Mouse (Mus musculus): ENCODE results near the gene Adcy1.

DNA sequence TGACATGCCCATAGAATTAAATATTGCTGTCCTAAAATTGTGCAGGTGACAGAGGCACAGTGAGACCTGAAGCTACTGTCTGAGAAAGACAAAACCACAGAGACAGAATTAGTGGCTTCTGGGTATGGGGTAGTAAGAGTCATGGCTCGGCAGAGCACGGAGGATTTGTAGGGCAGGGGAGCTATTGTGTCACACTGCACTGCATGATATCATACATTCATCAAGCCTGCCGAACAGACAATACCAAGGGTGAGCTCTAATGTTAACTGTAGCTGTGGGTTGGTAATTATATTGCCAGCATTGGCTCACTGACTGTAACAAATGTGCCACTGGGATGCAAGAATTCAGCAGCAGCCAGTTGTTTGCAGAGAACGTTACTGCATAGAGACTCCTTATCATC is 101.1 kb downstream of the Adcy1 start:
- TF ChIP-seq CTCF (conservative IDR thresholded peaks at IDR 0.05; ENCODE audit: low read length) (no peak), POU5F1 (IDR thresholded peaks at IDR 0.05; ENCODE audit: borderline replicate concordance, low read length) (no peak), NANOG (IDR thresholded peaks at IDR 0.05; ENCODE audit: borderline replicate concordance, low read length) (no peak)

All from E14TG2a.4 (cell line).